Mouse (Mus musculus) cerebellum, adult 2 months (tissue): Measurements from ENCODE around the gene Slc16a13. TPM values are rescaled to one million over a fixed set of nuclear protein-coding genes. Genes with fewer than 3 reads are reported as not detected.

Experiments used
- DNase-seq, 2 experiments: peaks; one replicate each; pipeline ENCODE4 v3.0.0; 2021
- H3K27ac ChIP-seq: fragments of 200-500 bp; 2 replicates; pipeline ENCODE4 v1.5.1; 2012; ENCODE audit warnings: low read length, control low read depth, inconsistent platforms; ENCODE audit not compliant: insufficient read depth
- H3K27me3 ChIP-seq: fragments of 200-500 bp; 2 replicates; pipeline ENCODE4 v1.6.1; 2012; ENCODE audit warnings: inconsistent platforms, mild to moderate bottlenecking, low read length, moderate library complexity; ENCODE audit not compliant: control insufficient read depth, insufficient read depth
- H3K4me1 ChIP-seq: fragments of 200-500 bp; 2 replicates; pipeline ENCODE4 v1.6.1; 2011; ENCODE audit warnings: low read length; ENCODE audit not compliant: control insufficient read depth, insufficient read depth
- H3K4me3 ChIP-seq: fragments of 200-500 bp; replicated peaks from 2 replicates; pipeline ENCODE3; 2011; ENCODE audit warnings: mild to moderate bottlenecking, low read depth, low read length, control low read depth; ENCODE audit not compliant: insufficient read depth
- CTCF ChIP-seq: fragments of 200-500 bp; IDR thresholded peaks from 2 replicates; pipeline ENCODE4 v1.5.1; 2011; ENCODE audit warnings: low read depth, mild to moderate bottlenecking, control low read depth, low read length, moderate library complexity, borderline replicate concordance; ENCODE audit not compliant: insufficient read depth
- POLR2A ChIP-seq: fragments of 200-500 bp; IDR thresholded peaks from 2 replicates; pipeline ENCODE4 v1.6.1; 2011; ENCODE audit warnings: low read length, control low read depth, borderline replicate concordance; ENCODE audit not compliant: insufficient read depth
- WGBS: fragments of 180-500 bp; shearing (Covaris S2); methylation state at CpG from one replicate; pipeline ENCODE4 v1.1.7; 2018; 5-methylcytosine and 5-hydroxymethylcytosine counted together
- polyA plus RNA-seq: library from polyadenylated mRNA; depleted of rRNA; stranded (reverse); fragments of >200 nt; gene quantifications from 2 replicates; pipeline ENCODE4 v1.2.3, GENCODE M21; 2012; rRNA removed

The Slc16a13 gene
- polyA plus RNA-seq = 8.8 and 11.3 TPM in 2 replicates

- peak; percentile 96 to 99 for DNase-seq
- H3K4me3 ChIP-seq = peak within 1 kb of the TSS; percentile 82
- no peaks in the 10 kb centered on the region for H3K27me3 ChIP-seq
- under 1% methylated on average over 28 of the region's 28 CpGs for WGBS
- peaks cover 10% of the 10 kb centered on the region for H3K4me1 ChIP-seq
- peak within 1 kb of the TSS; percentile 88 for H3K27ac ChIP-seq
- TF ChIP-seq CTCF (no peak), POLR2A (peak; percentile 100)
These were observed at the start of gene Slc16a13 for GRCm38 (mm10) chr11:70220731-70221602. Gene Slc16a13, minus strand, starts transcription at chr11:70221064.

- Histone ChIP-seq H3K4me3 (no peak overlapping the region), H3K27ac (no peak overlapping the region), H3K27me3 (no peaks in the 10 kb centered on the region), H3K4me1 (peaks cover 10% of the 10 kb centered on the region)
- peak in 1 of 2 experiments; percentile 55 for DNase-seq
- TF ChIP-seq CTCF (no peak), POLR2A (no peak)
- WGBS = 12% methylated on average over 1 of the region's 1 CpGs
These were observed 45.5 kb upstream of the Slc16a13 start for GRCm38 (mm10) chr11:70266405-70266804.

- no peaks in the 10 kb centered on the region for H3K27me3 ChIP-seq
- no peak for TF ChIP-seq POLR2A
- no peak for TF ChIP-seq CTCF
- WGBS = 41% methylated on average over 4 of the region's 4 CpGs
These were observed 45.0 kb upstream of the Slc16a13 start for GRCm38 (mm10) chr11:70265819-70266218.

GRCm38 (mm10) chr11:70265252-70265651, 44.4 kb upstream of the Slc16a13 start:
- Histone ChIP-seq H3K4me3 (no peak overlapping the region), H3K27me3 (no peaks in the 10 kb centered on the region), H3K4me1 (peaks cover 10% of the 10 kb centered on the region), H3K27ac (no peak overlapping the region)
- DNase-seq = no peak
- 65% methylated on average over 3 of the region's 3 CpGs for WGBS
- TF ChIP-seq CTCF (no peak), POLR2A (no peak)

More at GRCm38 (mm10) chr11:70265819-70266218, 45.0 kb upstream of the Slc16a13 start:
- Histone ChIP-seq H3K4me1 (peaks cover 10% of the 10 kb centered on the region), H3K4me3 (no peak overlapping the region), H3K27ac (no peak overlapping the region)
- DNase-seq = no peak

GRCm38 (mm10) chr11:70259035-70259434, 38.2 kb upstream of the Slc16a13 start:
- H3K27me3 ChIP-seq = no peaks in the 10 kb centered on the region
- DNase-seq = no peak
- H3K4me1 ChIP-seq = no peaks in the 10 kb centered on the region
- no peak for TF ChIP-seq CTCF
- no peak for TF ChIP-seq POLR2A
- H3K4me3 ChIP-seq = no peak overlapping the region
- WGBS = 93% methylated on average over 4 of the region's 4 CpGs
- no peak overlapping the region for H3K27ac ChIP-seq

- H3K4me3 ChIP-seq = peak within 1 kb of the TSS; percentile 11
- H3K27me3 ChIP-seq = no peaks in the 10 kb centered on the region
- 3% methylated on average over 25 of the region's 25 CpGs for WGBS
These were observed 34.2 kb upstream of the Slc16a13 start, which contains the start of gene Alox12 for GRCm38 (mm10) chr11:70254931-70255531. Gene Alox12, minus strand, starts transcription at chr11:70255353.

GRCm38 (mm10) chr11:70254337-70254736, 33.5 kb upstream of the Slc16a13 start:
- H3K4me3 ChIP-seq = no peak overlapping the region
- TF ChIP-seq POLR2A (no peak), CTCF (no peak)
- no peak for DNase-seq
- no peaks in the 10 kb centered on the region for H3K4me1 ChIP-seq
- no peaks in the 10 kb centered on the region for H3K27me3 ChIP-seq
- 3% methylated on average over 18 of the region's 18 CpGs for WGBS
- no peak overlapping the region for H3K27ac ChIP-seq

More at GRCm38 (mm10) chr11:70254931-70255531, 34.2 kb upstream of the Slc16a13 start, which contains the start of gene Alox12:
- peak in 1 of 2 experiments; percentile 35 for DNase-seq
- TF ChIP-seq CTCF = peak; percentile 54; the same call in 1 of the 2 replicates
- TF ChIP-seq POLR2A = no peak
- Histone ChIP-seq H3K27ac (no peak within 1 kb of the TSS), H3K4me1 (no peaks in the 10 kb centered on the region)
